Mouse (Mus musculus) CH12.LX (cell line): Measurements from ENCODE around the gene Rgs12. TPM values are rescaled to one million over a fixed set of nuclear protein-coding genes. Genes with fewer than 3 reads are reported as not detected.

ENCODE experiments used
- DNase-seq: peaks from one replicate; pipeline ENCODE4 v3.0.0-alpha.2; 2013; ENCODE audit errors: extremely low read depth
- H3K27ac ChIP-seq: 2 replicates; pipeline ENCODE4 v1.5.1; 2012; ENCODE audit warnings: low read depth, mild to moderate bottlenecking, control low read depth, moderate library complexity; ENCODE audit not compliant: insufficient read depth
- H3K27me3 ChIP-seq: replicated peaks from 2 replicates; pipeline ENCODE3; 2012; ENCODE audit warnings: inconsistent platforms
- H3K36me3 ChIP-seq, 2 experiments: replicated peaks in 1 of 2; 2 replicates each; pipeline versions ENCODE3 to v1.6.1; 2012; ENCODE audit warnings: inconsistent platforms in 1 of 2, low read length in 1 of 2, mild to moderate bottlenecking in 1 of 2, mixed read lengths in 1 of 2, moderate library complexity in 1 of 2; ENCODE audit not compliant: control insufficient read depth in 1 of 2, insufficient read depth in 1 of 2
- H3K4me1 ChIP-seq, 2 experiments: 2 replicates each; pipeline ENCODE4 v1.6.1; 2012; ENCODE audit warnings: inconsistent platforms in 1 of 2, moderate library complexity in 1 of 2; ENCODE audit not compliant: insufficient read depth in 2 of 2, control insufficient read depth in 1 of 2
- H3K4me2 ChIP-seq: 2 replicates; pipeline ENCODE4 v1.6.1; 2012; ENCODE audit warnings: low read depth, mild to moderate bottlenecking, control low read depth; ENCODE audit not compliant: poor library complexity, insufficient read depth, severe bottlenecking
- H3K4me3 ChIP-seq, 3 experiments: fragments of 150-350 bp in 1 of 3; sonication (generic) in 1 of 3; replicated peaks in 1 of 3; 2 replicates each; pipeline versions ENCODE3 to v1.5.1; 2011 to 2012; ENCODE audit warnings: low read depth in 2 of 3, low read length in 2 of 3, mild to moderate bottlenecking in 2 of 3, moderate library complexity in 2 of 3, control low read depth in 1 of 3, improper control_type of control experiment in 1 of 3, inconsistent platforms in 1 of 3, mixed read lengths in 1 of 3; ENCODE audit not compliant: poor library complexity in 1 of 3
- H3K79me2 ChIP-seq: replicated peaks from 2 replicates; pipeline ENCODE4 v1.6.1; 2012; ENCODE audit warnings: mild to moderate bottlenecking, moderate library complexity; ENCODE audit not compliant: control insufficient read depth, poor library complexity, insufficient read depth, severe bottlenecking; ENCODE audit errors: extremely low read depth
- H3K9ac ChIP-seq: 2 replicates; pipeline ENCODE4 v1.6.1; 2012; ENCODE audit warnings: low read depth, mild to moderate bottlenecking, control low read depth, moderate library complexity; ENCODE audit not compliant: insufficient read depth
- H3K9me3 ChIP-seq: replicated peaks from 2 replicates; pipeline ENCODE3; 2012; ENCODE audit warnings: low read length, inconsistent platforms, mixed read lengths
- CHD2 ChIP-seq: IDR thresholded peaks from 2 replicates; pipeline ENCODE4 v1.6.1; 2011; ENCODE audit warnings: low read length, improper control_type of control experiment
- CTCF ChIP-seq, 2 experiments: IDR thresholded peaks in 1 of 2; conservative IDR thresholded peaks in 1 of 2; 2 replicates each; pipeline ENCODE4 v1.5.1; 2011 to 2012; ENCODE audit warnings: low read depth in 2 of 2, low read length in 2 of 2, improper control_type of control experiment in 1 of 2, inconsistent platforms in 1 of 2, mild to moderate bottlenecking in 1 of 2, moderate library complexity in 1 of 2
- EP300 ChIP-seq: IDR thresholded peaks from 2 replicates; pipeline ENCODE4 v1.6.1; 2011; ENCODE audit warnings: low read length, improper control_type of control experiment
- ETS1 ChIP-seq: conservative IDR thresholded peaks from 2 replicates; pipeline ENCODE4 v1.6.1; 2012; ENCODE audit warnings: low read depth, mild to moderate bottlenecking, inconsistent platforms, low read length, improper control_type of control experiment, moderate library complexity
- HCFC1 ChIP-seq: IDR thresholded peaks from 2 replicates; pipeline ENCODE4 v1.6.1; 2012; ENCODE audit warnings: low read depth, mild to moderate bottlenecking, inconsistent platforms, low read length, improper control_type of control experiment
- JUN ChIP-seq: IDR thresholded peaks from 2 replicates; pipeline ENCODE4 v1.6.1; 2011; ENCODE audit warnings: low read depth, mild to moderate bottlenecking, low read length, improper control_type of control experiment, moderate library complexity; ENCODE audit not compliant: insufficient read depth
- KAT2A ChIP-seq: IDR thresholded peaks from 2 replicates; pipeline ENCODE4 v1.6.1; 2012; ENCODE audit warnings: low read length, improper control_type of control experiment, inconsistent platforms; ENCODE audit not compliant: insufficient replicate concordance
- MAX ChIP-seq: IDR thresholded peaks from 2 replicates; pipeline ENCODE4 v1.6.1; 2011; ENCODE audit warnings: low read length, improper control_type of control experiment
- MXI1 ChIP-seq: IDR thresholded peaks from 2 replicates; pipeline ENCODE4 v1.6.1; 2011; ENCODE audit warnings: mild to moderate bottlenecking, low read depth, low read length, improper control_type of control experiment
- MYC ChIP-seq: IDR thresholded peaks from 2 replicates; pipeline ENCODE4 v1.6.1; 2011; ENCODE audit warnings: low read depth, mild to moderate bottlenecking, improper control_type of control experiment, low read length
- RCOR1 ChIP-seq: conservative IDR thresholded peaks from 2 replicates; pipeline ENCODE4 v1.6.1; 2012; ENCODE audit warnings: low read depth, mild to moderate bottlenecking, inconsistent platforms, low read length, improper control_type of control experiment
- SIN3A ChIP-seq: IDR thresholded peaks from 2 replicates; pipeline ENCODE4 v1.6.1; 2012; ENCODE audit warnings: low read length, improper control_type of control experiment, inconsistent platforms
- TBP ChIP-seq: conservative IDR thresholded peaks from 2 replicates; pipeline ENCODE4 v1.6.1; 2011; ENCODE audit warnings: low read depth, low read length, improper control_type of control experiment
- UBTF ChIP-seq: IDR thresholded peaks from 2 replicates; pipeline ENCODE4 v1.6.1; 2012; ENCODE audit warnings: low read depth, mild to moderate bottlenecking, inconsistent platforms, low read length, improper control_type of control experiment, moderate library complexity
- ZC3H11A ChIP-seq: IDR thresholded peaks from 2 replicates; pipeline ENCODE4 v1.6.1; 2012; ENCODE audit warnings: low read depth, mild to moderate bottlenecking, inconsistent platforms, low read length, improper control_type of control experiment
- ZMIZ1 ChIP-seq: IDR thresholded peaks from 2 replicates; pipeline ENCODE4 v1.6.1; 2012; ENCODE audit warnings: low read depth, mild to moderate bottlenecking, inconsistent platforms, low read length, improper control_type of control experiment
- ZNF384 ChIP-seq: IDR thresholded peaks from 2 replicates; pipeline ENCODE4 v1.6.1; 2012; ENCODE audit warnings: low read depth, low read length, improper control_type of control experiment, inconsistent platforms
- dilution Hi-C: fragments of 300-500 bp; cut with MboI; formaldehyde crosslinking; loops from 2 replicates; pipeline ENCODE4 v1.14.3; 2020; ENCODE audit warnings: low sequenced_read_pairs; ENCODE audit not compliant: extremely low pct_unique_long_range_greater_than_20kb, extremely low pct_ligation_motif_present
- in situ Hi-C: fragments of 300-500 bp; cut with MboI; formaldehyde crosslinking; loops from 3 replicates; pipeline ENCODE4 v1.14.3; 2019; ENCODE audit warnings: low sequenced_read_pairs, low pct_ligation_motif_present, low pct_unique_long_range_greater_than_20kb, mixed read lengths
- polyA plus RNA-seq: library from polyadenylated mRNA; unstranded; fragments of >175 nt; gene quantifications from 2 replicates; pipeline ENCODE4 v1.2.1, GENCODE M21; 2012; ENCODE audit warnings: low read depth; ENCODE audit not compliant: insufficient read length
- total RNA-seq, 2 experiments: library from RNA; depleted of rRNA; stranded (reverse); fragments of 300-350 nt in 1 of 2; fragments of >200 nt in 1 of 2; gene quantifications; 2 replicates each; pipeline ENCODE4 v1.2.3; 2012 to 2014

Gene Rgs12
- total and polyA plus RNA-seq, 3 experiments = 6.8 to 9.8 (median 8.1) TPM

GRCm38 (mm10) chr5:34954508-34954907, 5.3 kb downstream of the Rgs12 start:
- Histone ChIP-seq H3K27ac (no peak overlapping the region), H3K27me3 (peaks cover 99% of the 10 kb centered on the region)

GRCm38 (mm10) chr5:34955630-34956029, 6.4 kb downstream of the Rgs12 start:
- TF ChIP-seq ZNF384 = no peak
- TF ChIP-seq MAX = no peak
- no peak for TF ChIP-seq SIN3A
- no peak for TF ChIP-seq HCFC1
- no peak for TF ChIP-seq TBP
- TF ChIP-seq CHD2 = no peak
- no peak for TF ChIP-seq ZC3H11A
- TF ChIP-seq UBTF = no peak
- peaks cover 96% of the 10 kb centered on the region for H3K27me3 ChIP-seq
- no peak for DNase-seq
- in situ Hi-C loops (no loop called here), dilution Hi-C loops (no loop called here)
- no peak overlapping the region for H3K4me3 ChIP-seq
- H3K9ac ChIP-seq = no peak overlapping the region
- no peaks in the 10 kb centered on the region for H3K4me1 ChIP-seq
- H3K36me3 ChIP-seq = no peaks in the 10 kb centered on the region
- peaks cover 19% of the 10 kb centered on the region for H3K9me3 ChIP-seq
- H3K4me2 ChIP-seq = no peak overlapping the region
- H3K79me2 ChIP-seq = no peaks in the 10 kb centered on the region
- H3K27ac ChIP-seq = no peak overlapping the region

More at GRCm38 (mm10) chr5:34954508-34954907, 5.3 kb downstream of the Rgs12 start:
- no peak for TF ChIP-seq EP300
- TF ChIP-seq SIN3A = no peak
- TF ChIP-seq ETS1 = no peak
- no peak for TF ChIP-seq CTCF (conservative IDR thresholded peaks at IDR 0.05 in 1 of 2, IDR thresholded peaks at IDR 0.05 in 1 of 2; ENCODE audit: low read depth in 2 of 2, low read length in 2 of 2)
- no peak for TF ChIP-seq JUN
- TF ChIP-seq MXI1 = no peak
- no peak for TF ChIP-seq ZMIZ1
- TF ChIP-seq TBP = no peak
- TF ChIP-seq RCOR1 = no peak
- no peak for TF ChIP-seq HCFC1
- no peak for TF ChIP-seq MYC
- no peak for TF ChIP-seq KAT2A
- TF ChIP-seq MAX = no peak
- Histone ChIP-seq H3K36me3 (no peaks in the 10 kb centered on the region), H3K4me2 (no peak overlapping the region), H3K9ac (no peak overlapping the region), H3K4me3 (no peak overlapping the region), H3K79me2 (no peaks in the 10 kb centered on the region), H3K4me1 (peaks cover 3 to 4% of the 10 kb centered on the region in 2 experiments; a peak in 1 of 4 replicates), H3K9me3 (peaks cover 19% of the 10 kb centered on the region)
- dilution Hi-C loops (no loop called here), in situ Hi-C loops (no loop called here)
- DNase-seq = no peak
